Mouse (Mus musculus) spleen, adult 2 months (tissue): ENCODE results near the gene Tanc1. TPM values are rescaled to one million over a fixed set of nuclear protein-coding genes. Genes with fewer than 3 reads are reported as not detected.

ENCODE experiments used
- DNase-seq, 2 experiments: peaks; one replicate each; pipeline versions ENCODE4 v3.0.0 to v3.0.0-alpha.2; 2012 to 2021; ENCODE audit warnings: low spot score in 2 of 2, low read depth in 1 of 2
- H3K27ac ChIP-seq: fragments of 200-500 bp; 2 replicates; pipeline ENCODE4 v1.5.1; 2012; ENCODE audit warnings: low read length, inconsistent platforms; ENCODE audit not compliant: insufficient read depth
- H3K27me3 ChIP-seq: fragments of 200-500 bp; 2 replicates; pipeline ENCODE4 v1.6.1; 2012; ENCODE audit warnings: mild to moderate bottlenecking, moderate library complexity, low read length, inconsistent platforms; ENCODE audit not compliant: control insufficient read depth, insufficient read depth
- H3K36me3 ChIP-seq: fragments of 200-500 bp; 2 replicates; pipeline ENCODE4 v1.6.1; 2012; ENCODE audit warnings: mild to moderate bottlenecking, low read length, inconsistent platforms; ENCODE audit not compliant: control insufficient read depth, insufficient read depth
- H3K4me1 ChIP-seq: fragments of 200-500 bp; 2 replicates; pipeline ENCODE4 v1.6.1; 2011; ENCODE audit warnings: inconsistent platforms; ENCODE audit not compliant: control insufficient read depth, insufficient read depth, insufficient read length
- H3K4me3 ChIP-seq: fragments of 200-500 bp; 2 replicates; pipeline ENCODE4 v1.5.1; 2011; ENCODE audit warnings: mild to moderate bottlenecking, inconsistent platforms; ENCODE audit not compliant: insufficient read depth, insufficient read length; ENCODE audit errors: extremely low read depth
- CTCF ChIP-seq: fragments of 200-500 bp; IDR thresholded peaks from 2 replicates; pipeline ENCODE4 v1.5.1; 2011; ENCODE audit warnings: mild to moderate bottlenecking, inconsistent platforms; ENCODE audit not compliant: insufficient read depth, insufficient read length, insufficient replicate concordance; ENCODE audit errors: extremely low read depth
- POLR2A ChIP-seq: fragments of 200-500 bp; IDR thresholded peaks from 2 replicates; pipeline ENCODE4 v1.6.1; 2011; ENCODE audit warnings: low read depth, low read length, inconsistent platforms
- WGBS: fragments of 180-500 bp; shearing (Covaris S2); methylation state at CpG from one replicate; pipeline ENCODE4 v1.1.7; 2018; 5-methylcytosine and 5-hydroxymethylcytosine counted together
- polyA plus RNA-seq: library from polyadenylated mRNA; depleted of rRNA; stranded (reverse); fragments of >200 nt; gene quantifications from 2 replicates; pipeline ENCODE4 v1.2.3, GENCODE M21; 2012

Tanc1 gene
- polyA plus RNA-seq, 1 experiment = 5.5 TPM

DNA sequence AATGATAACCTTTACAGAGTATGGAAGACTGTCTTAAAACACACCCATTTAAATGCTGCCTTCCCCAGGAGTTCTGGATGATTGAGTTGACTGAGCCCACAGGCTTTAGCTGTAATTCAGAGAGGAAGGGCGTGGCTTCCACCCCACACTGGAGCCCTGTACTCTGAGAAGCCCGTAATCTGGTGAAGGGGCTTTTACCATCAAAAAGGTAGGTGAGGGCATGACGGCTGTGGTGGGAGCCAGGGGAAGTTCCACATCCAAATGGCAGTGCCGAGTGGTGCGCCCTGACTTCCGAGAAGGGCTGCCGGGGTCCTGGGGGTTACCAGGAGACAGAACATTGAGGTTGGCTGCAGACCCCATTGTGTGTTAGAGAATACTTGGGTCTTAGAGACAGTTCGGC, 59.8 kb downstream of the Tanc1 start:
- H3K27me3 ChIP-seq = no peaks in the 10 kb centered on the region
- no peak overlapping the region for H3K4me3 ChIP-seq
- no peak overlapping the region for H3K27ac ChIP-seq
- WGBS = 75% methylated on average over 8 of the region's 8 CpGs
- TF ChIP-seq POLR2A (no peak), CTCF (no peak)
- no peaks in the 10 kb centered on the region for H3K36me3 ChIP-seq
- no peak for DNase-seq
- H3K4me1 ChIP-seq = no peaks in the 10 kb centered on the region

DNA sequence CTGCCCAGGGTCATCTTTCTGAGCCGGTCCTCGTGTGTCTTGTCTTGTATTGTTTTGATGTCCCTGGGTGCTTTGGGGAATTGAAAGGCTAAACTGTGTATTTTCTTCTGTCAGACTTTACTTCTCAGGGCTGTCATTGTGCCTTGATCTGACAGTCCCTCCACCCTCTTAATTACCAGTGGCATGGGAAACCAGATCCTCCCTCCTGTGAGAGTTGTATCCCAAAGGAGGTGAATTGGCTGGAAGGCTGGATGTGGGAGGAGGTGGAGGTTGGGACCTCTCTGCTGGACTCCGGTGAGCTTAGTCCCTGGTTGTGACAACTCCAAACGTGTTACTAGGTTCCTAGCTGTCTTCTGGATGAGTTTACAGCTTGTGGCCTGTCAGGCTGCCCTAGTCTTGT, 60.2 kb downstream of the Tanc1 start:
- no peak for DNase-seq
- Histone ChIP-seq H3K4me1 (no peaks in the 10 kb centered on the region), H3K27ac (no peak overlapping the region), H3K36me3 (no peaks in the 10 kb centered on the region), H3K4me3 (no peak overlapping the region), H3K27me3 (no peaks in the 10 kb centered on the region)
- 83% methylated on average over 4 of the region's 4 CpGs for WGBS
- TF ChIP-seq POLR2A = no peak
- TF ChIP-seq CTCF = no peak

DNA sequence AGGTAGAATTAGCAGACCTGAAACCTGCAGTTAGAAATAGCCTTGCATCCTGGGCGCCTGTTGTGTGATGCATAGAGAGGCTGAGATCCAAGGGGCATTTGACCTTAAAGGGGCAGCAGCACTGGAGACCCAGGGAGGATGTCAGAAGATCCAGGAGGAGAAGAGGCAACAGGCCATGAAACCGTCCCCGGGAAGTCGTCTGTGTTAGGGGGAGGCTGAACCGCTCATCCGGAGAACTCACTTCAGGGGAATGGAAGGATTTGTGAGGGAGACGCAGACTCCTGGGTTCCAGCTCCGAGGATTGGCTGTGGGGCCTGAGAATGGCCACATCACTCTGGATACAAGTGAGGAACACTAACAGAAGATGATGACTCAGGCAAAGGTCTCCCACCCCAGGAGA, 60.8 kb downstream of the Tanc1 start:
- DNase-seq = no peak
- H3K4me1 ChIP-seq = no peaks in the 10 kb centered on the region
- TF ChIP-seq POLR2A (no peak), CTCF (no peak)
- H3K36me3 ChIP-seq = no peaks in the 10 kb centered on the region
- no peak overlapping the region for H3K4me3 ChIP-seq
- H3K27ac ChIP-seq = no peak overlapping the region
- 89% methylated on average over 8 of the region's 8 CpGs for WGBS
- H3K27me3 ChIP-seq = no peaks in the 10 kb centered on the region

DNA sequence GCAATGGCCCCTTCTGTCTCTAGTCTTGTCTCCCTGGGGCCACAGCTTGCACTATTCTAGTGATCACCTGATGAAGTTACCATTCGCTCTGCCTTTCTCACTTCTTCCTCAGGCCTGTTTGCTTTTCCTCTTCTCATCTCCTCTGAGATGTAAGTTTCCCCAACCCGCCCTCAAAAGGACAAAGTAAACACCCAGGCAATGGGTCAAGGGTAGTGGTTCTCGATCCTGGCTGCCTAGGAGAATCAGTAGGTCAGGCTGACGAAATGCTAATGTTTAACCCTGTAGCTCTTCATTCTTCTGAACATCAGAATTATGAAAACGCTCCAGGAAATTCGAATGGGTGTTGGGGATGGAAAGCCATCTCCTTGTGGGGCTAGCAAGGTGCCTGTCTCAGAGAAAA, 61.5 kb downstream of the Tanc1 start:
- no peak for TF ChIP-seq POLR2A
- Histone ChIP-seq H3K4me3 (no peak overlapping the region), H3K27ac (no peak overlapping the region), H3K27me3 (no peaks in the 10 kb centered on the region), H3K4me1 (no peaks in the 10 kb centered on the region), H3K36me3 (no peaks in the 10 kb centered on the region)
- no peak for DNase-seq
- WGBS = 88% methylated on average over 6 of the region's 6 CpGs

DNA sequence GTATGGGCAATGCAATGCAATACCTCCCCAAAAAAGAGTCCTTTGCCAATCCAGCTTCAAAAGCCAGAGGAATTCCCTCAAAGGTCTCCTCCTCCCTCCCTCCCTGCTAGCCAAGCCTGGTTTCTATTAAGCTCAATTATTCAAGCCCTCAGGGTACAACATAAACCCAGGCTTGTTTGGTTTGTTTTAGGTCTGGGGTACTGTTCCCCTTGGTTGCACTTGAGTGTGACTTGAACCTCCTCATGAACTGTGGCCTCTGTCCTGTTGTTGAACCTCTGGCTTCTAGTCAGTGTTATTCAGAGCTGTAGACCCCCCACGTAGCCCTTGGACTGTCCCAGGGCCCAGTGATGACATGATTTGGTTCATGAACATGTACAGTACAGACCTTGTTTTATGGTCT, 62.0 kb downstream of the Tanc1 start:
- no peak overlapping the region for H3K4me3 ChIP-seq
- no peaks in the 10 kb centered on the region for H3K27me3 ChIP-seq
- DNase-seq = no peak
- H3K36me3 ChIP-seq = no peaks in the 10 kb centered on the region
- no peaks in the 10 kb centered on the region for H3K4me1 ChIP-seq
- 94% methylated on average over 1 of the region's 1 CpGs for WGBS
- TF ChIP-seq CTCF = no peak
- TF ChIP-seq POLR2A = no peak
- no peak overlapping the region for H3K27ac ChIP-seq

DNA sequence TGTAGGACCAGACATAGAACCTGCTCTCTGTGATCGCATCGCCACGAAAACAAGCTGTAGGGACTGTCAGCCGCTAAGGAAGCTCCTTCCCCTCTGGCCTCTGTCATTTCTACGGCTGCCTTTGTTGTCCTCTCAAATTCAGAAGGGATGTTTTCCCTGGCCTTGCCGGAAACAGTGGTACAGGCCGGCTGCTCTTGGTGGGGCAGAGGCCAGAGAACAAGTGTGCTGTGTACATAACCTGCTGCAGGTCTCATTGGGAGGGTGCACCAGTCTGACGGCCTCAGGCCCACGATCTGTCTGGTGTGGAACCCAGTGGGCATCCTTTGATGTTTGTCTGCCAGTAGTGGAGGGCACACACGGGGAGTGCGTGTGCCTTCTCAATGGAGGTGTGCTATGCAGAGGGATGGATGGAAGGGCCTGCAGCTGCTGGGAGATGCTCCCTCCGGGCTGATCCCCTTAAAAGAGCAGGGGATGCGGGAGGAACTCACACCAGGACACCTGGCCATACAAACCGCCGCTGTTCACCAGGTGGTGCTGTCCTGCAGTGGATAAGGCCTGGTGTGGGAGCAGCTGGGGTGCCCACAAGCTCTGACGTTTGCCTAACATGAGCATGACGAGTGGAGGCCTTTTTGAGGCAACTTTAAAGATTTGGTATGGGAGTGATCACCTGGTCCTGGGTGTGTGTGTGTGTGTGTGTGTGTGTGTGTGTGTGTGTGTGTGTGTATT, 63.6 kb downstream of the Tanc1 start:
- Histone ChIP-seq H3K4me3 (no peak overlapping the region), H3K36me3 (no peaks in the 10 kb centered on the region), H3K27me3 (no peaks in the 10 kb centered on the region), H3K4me1 (no peaks in the 10 kb centered on the region), H3K27ac (no peak overlapping the region)
- TF ChIP-seq CTCF (no peak), POLR2A (no peak)
- DNase-seq = no peak
- WGBS = 83% methylated on average over 17 of the region's 17 CpGs

DNA sequence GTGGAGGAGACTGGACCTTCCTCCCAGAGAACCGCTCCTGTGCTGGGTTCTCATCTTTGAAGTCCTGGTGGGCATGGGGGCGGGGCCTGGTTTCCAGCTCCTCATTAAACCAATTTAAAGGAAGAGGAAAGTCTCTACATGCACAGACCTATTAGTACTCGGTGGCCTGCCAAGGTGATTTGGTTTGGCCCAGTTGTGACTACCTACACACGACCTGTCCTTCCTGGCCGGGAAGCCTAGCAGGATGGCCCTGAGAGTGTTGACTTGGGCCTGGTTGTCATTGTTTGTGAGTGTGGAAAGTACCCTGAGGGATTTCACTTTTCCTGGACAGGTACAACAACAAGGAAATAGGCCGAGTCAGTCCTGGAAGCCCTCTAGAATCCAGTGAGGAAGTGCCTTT, 64.2 kb downstream of the Tanc1 start:
- WGBS = 83% methylated on average over 6 of the region's 6 CpGs
- no peak for TF ChIP-seq CTCF
- no peak for TF ChIP-seq POLR2A
- Histone ChIP-seq H3K27ac (no peak overlapping the region), H3K4me3 (no peak overlapping the region), H3K4me1 (no peaks in the 10 kb centered on the region), H3K36me3 (no peaks in the 10 kb centered on the region), H3K27me3 (no peaks in the 10 kb centered on the region)
- no peak for DNase-seq
